Mouse (Mus musculus): Measurements from ENCODE around the gene Angel1. TPM values are rescaled to one million over a fixed set of nuclear protein-coding genes. Genes with fewer than 3 reads are reported as not detected.

The Angel1 gene
- polyA plus RNA-seq, 1 experiment, result 0.92 TPM

GRCm38 (mm10) chr12:86651301-86651860 lies 74.9 kb downstream of the Angel1 start:
- Histone ChIP-seq H3K36me3 (ENCODE audit: control insufficient read depth, insufficient read depth) (no peaks in the 10 kb centered on the region), H3K27me3 (ENCODE audit: control insufficient read depth, insufficient read depth, insufficient read length) (peaks cover 33% of the 10 kb centered on the region), H3K4me3 (ENCODE audit: insufficient read depth, poor library complexity, severe bottlenecking) (no peak overlapping the region), H3K79me2 (ENCODE audit: control insufficient read depth, insufficient read depth) (no peaks in the 10 kb centered on the region), H3K79me3 (ENCODE audit: low read depth) (no peaks in the 10 kb centered on the region), H3ac (ENCODE audit: control insufficient read depth, insufficient read length, low read depth) (no peak overlapping the region)
- TF ChIP-seq FOSL1 (IDR thresholded peaks at IDR 0.05; ENCODE audit: insufficient read depth, low read length, poor library complexity, severe bottlenecking) (no peak), MAX (IDR thresholded peaks at IDR 0.05) (no peak), MYOD1 (IDR thresholded peaks at IDR 0.05; ENCODE audit: control insufficient read depth, insufficient read length, low read depth) (no peak), CTCF (IDR thresholded peaks at IDR 0.05; ENCODE audit: control insufficient read depth, insufficient read depth, insufficient read length) (no peak), CEBPB (IDR thresholded peaks at IDR 0.05; ENCODE audit: low read depth) (no peak), MYOG (IDR thresholded peaks at IDR 0.05; ENCODE audit: control insufficient read depth, extremely low read depth, insufficient read length) (no peak), USF1 (IDR thresholded peaks at IDR 0.05; ENCODE audit: low read depth) (no peak)

Other genes with a start within 250 kb of the Angel1 start
- gene Vash1, start 47.8 kb downstream of the Angel1 start, polyA plus RNA-seq (2012; fragmentation: generic; extraction: Trizol), result 0.44 TPM
- not detected for gene Lrrc74a, start 7.9 kb upstream of the Angel1 start, polyA plus RNA-seq (2012; fragmentation: generic; extraction: Trizol)
- gene Irf2bpl, start 158.3 kb upstream of the Angel1 start, polyA plus RNA-seq (2012; fragmentation: generic; extraction: Trizol), result 49.7 TPM
- gene Cipc, start 220.6 kb upstream of the Angel1 start, polyA plus RNA-seq (2012; fragmentation: generic; extraction: Trizol), result 12.0 TPM

Data from C2C12 (cell line).